Mouse (Mus musculus) layer of hippocampus, adult 11-12 months (tissue): ENCODE measurements around the gene Gm973.
A peak's percentile ranks its signal among the peaks of the same experiment; 100 is the strongest.
"Not testable (repeated sequence)": the region's sequence is repeated elsewhere in the genome, so short reads cannot be mapped to it uniquely, and the experiment has no call there.

Experiments
- DNase-seq: peaks from one replicate; pipeline ENCODE4 v3.0.0; 2022; ENCODE audit warnings: low spot score

Gm973 gene

GRCm38 (mm10) chr1:59629194-59629593 lies 113.1 kb downstream of the Gm973 start:
- DNase-seq, result no peak

DNA sequence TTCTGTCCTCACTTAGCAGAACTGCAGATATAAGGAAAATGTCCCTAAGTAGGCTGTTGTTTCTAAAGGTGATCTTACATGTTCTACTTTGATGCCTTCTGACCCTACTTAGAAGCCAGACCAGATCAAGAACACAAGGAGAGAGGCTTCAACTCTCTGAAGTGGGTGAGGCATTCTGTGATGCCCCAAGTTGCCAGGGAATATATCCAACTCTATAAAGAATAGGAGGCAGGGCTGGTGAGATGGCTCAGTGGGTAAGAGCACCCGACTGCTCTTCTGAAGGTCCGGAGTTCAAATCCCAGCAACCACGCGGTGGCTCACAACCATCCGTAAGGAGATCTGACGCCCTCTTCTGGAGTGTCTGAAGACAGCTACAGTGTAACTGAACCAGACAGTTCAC lies 114.3 kb downstream of the Gm973 start:
- not testable (repeated sequence) for DNase-seq

GRCm38 (mm10) chr1:59631986-59632659 lies 116.1 kb downstream of the Gm973 start:
- DNase-seq, result no peak

DNA sequence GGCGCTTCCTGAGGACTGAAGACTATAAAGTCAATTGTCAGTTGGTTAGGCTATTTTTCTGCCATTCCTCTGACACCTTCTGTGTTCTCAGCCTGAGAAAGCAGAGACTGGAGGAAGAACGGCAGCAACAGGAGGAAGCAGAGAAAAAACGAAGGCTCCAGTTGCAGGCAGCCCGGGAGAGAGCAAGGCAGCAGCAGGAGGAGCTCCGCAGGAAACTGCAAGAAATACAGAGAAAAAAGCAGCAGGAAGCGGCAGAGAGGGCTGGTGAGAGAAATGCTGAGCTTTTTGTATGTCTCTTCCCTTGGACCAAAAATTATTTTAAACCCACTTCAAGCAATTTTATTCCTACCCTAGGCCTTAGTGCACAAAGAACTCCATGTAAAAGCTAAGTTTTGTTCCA lies 117.0 kb downstream of the Gm973 start:
- no peak for DNase-seq

GRCm38 (mm10) chr1:59636349-59636748 lies 120.3 kb downstream of the Gm973 start:
- no peak for DNase-seq

DNA sequence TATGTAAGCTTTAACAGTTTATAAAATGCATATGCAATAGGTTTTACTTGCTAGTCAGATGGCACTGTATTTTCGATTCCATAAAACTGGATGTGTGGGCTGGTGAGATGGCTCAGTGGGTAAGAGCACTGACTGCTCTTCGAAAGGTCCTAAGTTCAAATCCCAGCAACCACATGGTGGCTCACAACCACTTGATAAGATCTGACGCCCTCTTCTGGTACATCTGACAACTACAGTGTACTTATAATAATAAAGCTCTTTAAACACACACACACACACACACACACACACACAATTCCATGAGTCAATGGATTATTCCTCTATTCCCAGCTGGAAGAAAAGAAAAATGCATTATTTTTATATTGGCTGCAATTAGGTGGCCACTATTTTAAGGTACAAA lies 122.3 kb downstream of the Gm973 start:
- no peak for DNase-seq

GRCm38 (mm10) chr1:59642488-59642887 lies 126.4 kb downstream of the Gm973 start:
- no peak for DNase-seq

DNA sequence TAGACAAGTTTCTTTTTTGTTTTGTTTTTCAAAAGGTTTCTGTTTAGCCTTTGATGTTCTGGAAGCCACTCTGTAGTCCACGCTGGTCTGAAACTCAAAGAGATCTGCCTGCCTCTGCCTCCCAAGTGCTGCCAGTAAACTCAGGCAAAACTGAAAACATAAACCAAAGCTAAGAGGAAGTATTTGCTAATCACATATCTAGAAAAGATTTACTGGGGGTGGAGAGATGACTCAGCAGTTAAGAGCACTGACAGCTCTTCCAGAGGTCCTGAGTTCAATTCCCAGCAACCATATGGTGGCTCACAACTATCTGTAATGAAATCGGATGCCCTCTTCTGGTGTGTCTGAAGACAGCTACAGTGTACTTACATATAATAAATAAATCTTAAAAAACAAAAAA lies 130.4 kb downstream of the Gm973 start:
- DNase-seq, result not testable (repeated sequence)

DNA sequence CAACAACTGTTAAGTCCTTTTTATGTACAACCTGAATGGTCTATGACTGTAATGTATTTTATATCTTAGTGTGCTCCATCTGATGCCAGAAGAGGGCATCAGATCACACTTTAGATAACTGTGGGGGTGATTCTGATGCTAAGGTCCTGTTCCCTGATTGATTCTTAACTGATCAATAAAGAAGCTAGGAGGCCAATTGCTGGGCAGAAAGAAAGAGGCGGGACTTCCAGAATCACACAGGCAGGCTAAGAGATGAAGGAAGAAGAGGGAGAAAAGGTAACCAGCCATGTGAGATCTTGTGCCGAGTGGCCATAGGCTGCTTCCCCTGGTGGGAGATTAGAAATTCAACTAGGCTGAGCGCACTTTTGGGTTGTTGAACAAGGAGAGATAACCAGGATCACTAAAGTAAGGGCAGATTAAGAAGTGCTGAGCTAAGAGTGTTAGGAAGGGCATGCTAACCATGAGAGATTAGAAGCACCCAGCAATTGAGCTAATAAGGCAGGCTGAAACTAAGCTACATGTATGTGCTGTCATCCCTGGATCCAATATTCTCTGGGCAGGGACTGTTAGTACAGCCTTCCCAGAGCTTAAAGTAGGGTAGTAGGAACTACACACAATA lies 135.2 kb downstream of the Gm973 start:
- no peak for DNase-seq

DNA sequence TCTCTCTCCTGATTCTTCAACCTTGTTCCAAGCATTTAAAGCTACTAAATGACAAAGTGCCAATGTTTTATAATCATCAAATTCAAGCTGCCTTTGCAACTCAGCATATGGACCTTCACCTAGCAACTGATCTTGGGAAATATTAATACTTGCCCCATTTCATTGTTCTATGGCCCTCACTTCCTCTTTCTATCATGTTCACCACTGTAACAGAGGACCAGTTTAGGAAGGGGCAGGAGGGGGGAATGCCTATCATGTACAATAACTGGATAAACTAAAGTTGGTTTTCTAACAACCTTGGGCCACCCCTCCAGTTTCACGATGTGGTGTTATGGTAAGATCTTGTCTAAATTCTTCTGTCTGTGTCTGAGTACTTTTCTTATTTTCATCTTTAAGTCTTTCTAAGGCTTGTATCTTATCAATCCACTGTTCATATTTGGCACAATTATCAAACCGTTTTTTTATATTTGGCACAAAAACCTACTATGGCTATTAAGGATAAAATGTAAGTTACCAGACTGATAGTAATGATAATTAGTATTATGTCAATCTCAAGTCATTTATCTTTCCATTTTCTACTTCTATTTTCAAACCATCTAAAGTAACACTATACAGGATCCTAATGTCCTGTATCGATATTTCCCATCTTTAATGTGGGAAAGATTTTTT lies 137.3 kb downstream of the Gm973 start:
- no peak for DNase-seq

GRCm38 (mm10) chr1:59656244-59657171 lies 140.4 kb downstream of the Gm973 start:
- DNase-seq, result no peak

- no peak for DNase-seq
These were observed 147.5 kb downstream of the Gm973 start for GRCm38 (mm10) chr1:59663456-59664135.

DNA sequence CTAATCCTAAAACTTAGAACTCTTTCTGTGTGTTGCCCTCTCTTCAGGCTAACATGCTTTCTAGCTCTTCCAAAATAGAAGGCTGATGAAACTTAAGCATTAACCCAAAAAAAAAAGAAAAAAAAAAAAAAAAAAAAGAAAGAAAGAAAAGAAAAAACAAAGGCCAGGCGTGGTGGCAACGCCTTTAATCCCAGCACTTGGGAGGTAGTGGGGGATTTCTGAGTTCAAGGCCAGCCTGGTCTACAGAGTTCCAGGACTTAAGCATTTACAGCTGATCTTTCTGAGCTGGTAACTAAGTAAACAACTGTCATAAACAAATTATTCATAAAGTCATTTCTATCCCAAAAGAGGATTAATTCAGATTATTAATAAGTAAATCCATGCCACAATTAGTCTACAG lies 152.8 kb downstream of the Gm973 start:
- no peak for DNase-seq

- peak; percentile 14 for DNase-seq
These were observed 154.0 kb downstream of the Gm973 start for GRCm38 (mm10) chr1:59669962-59670630.

- DNase-seq, result peak; percentile 88
These were observed 154.6 kb downstream of the Gm973 start, which contains the start of gene Sumo1 for GRCm38 (mm10) chr1:59670641-59671168. Gene Sumo1 (minus strand): TSS chr1:59670834.

DNA sequence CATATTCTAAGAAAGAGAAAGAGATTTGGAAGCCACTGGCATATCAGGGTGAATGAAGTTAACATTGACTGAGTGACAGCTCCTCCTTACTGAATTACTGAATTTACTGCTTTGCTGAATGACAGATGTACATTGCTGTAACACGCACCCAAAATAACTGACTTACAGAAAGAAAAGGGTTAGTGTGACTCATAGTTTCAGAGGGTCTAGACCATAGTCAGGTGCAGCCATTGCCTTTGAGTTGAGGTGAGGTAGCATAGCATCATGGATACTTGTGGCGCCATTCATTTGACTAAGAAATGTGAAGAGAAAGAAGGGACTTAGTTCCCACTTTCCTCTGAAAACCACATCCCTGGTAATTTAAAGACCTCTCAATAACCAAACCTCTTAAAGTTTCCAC lies 157.6 kb downstream of the Gm973 start:
- no peak for DNase-seq

- DNase-seq, result peak; percentile 40
These were observed 168.1 kb downstream of the Gm973 start for GRCm38 (mm10) chr1:59683926-59684818.

GRCm38 (mm10) chr1:59684819-59685755 lies 169.0 kb downstream of the Gm973 start, which contains the start of gene Nop58:
Gene Nop58 (plus strand): TSS chr1:59684971.
- peak; percentile 93 for DNase-seq
